Mouse (Mus musculus): Measurements from ENCODE around the gene Gabrg3.

Gabrg3 gene

DNA sequence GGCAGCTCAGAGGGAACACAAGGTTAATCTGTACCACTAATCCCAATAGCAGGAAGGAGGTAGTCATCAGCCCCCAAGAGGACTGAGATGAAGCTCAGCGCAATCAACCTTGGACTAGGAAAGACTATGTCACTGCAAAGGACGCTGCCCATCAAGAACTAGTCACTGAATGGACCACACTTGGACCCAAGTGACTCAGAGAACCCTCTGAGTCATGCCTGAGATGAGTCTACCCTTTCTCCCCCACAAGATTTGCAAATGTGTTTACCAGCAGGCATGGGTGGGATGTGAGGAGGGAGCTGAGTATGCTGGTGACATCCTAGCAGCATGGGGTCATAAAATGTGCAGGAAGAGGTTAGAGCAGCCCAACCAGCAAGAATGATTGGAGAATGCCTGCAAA, 254.5 kb downstream of the Gabrg3 start:
- ChIA-PET POLR2A (no interaction called here), CTCF (interaction anchor here in 1 of 4 experiments (0.6 to 0.7 kb wide), 3 partner anchors 13 to 699 kb away, joined by 3 read pairs; no protein-coding TSS in a partner anchor)

GRCm38 (mm10) chr7:57100065-57100464, 286.9 kb downstream of the Gabrg3 start:
- POLR2A ChIA-PET = no interaction called here
- CTCF ChIA-PET = no interaction called here

DNA sequence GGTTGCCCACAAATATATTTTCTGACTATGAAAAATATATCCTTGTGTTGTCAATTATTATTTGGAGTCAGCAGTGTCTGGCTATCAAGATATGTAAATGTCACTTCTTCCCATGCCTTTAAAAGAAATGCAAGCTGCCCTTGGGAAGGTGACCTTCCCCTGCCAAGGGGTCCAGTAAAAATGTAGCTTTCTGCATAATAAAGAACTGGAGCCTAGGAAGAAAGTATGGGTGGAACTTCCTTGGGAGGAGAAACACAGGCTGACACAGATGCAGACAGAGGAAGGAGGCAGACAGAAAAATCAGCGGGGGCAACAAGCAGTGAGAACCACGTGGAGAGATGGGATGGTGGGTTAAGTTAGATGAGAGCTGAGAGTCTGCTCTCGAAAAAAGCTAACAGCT, 304.9 kb downstream of the Gabrg3 start:
- ChIA-PET CTCF (no interaction called here), POLR2A (no interaction called here)

- POLR2A ChIA-PET = no interaction called here
These were observed 315.4 kb downstream of the Gabrg3 start for GRCm38 (mm10) chr7:57071435-57072160.

DNA sequence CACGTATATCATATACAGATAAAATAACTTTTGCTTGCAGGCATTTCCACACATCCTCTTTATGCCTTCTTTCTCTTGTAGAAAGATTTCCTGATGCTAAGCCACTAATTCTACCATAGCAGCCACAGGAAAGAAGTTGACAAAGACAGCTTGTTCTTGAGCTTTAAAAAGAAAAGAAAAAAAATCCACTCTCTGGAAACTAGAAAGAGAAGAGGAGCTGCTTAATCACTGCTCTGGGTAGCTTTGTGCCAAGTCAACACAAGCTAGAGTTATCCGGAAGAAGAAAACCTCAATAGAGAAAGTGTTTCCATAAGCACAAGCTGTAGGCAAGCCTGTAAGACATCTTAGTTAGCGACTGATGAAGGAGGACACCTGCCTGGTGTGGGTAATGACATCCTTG, 321.6 kb downstream of the Gabrg3 start:
- ChIA-PET POLR2A (no interaction called here), CTCF (interaction anchor here in 1 of 4 experiments (0.6 kb wide), 1 partner anchor 27 kb away, joined by 6 read pairs; no protein-coding TSS in a partner anchor)

More at GRCm38 (mm10) chr7:57071435-57072160, 315.4 kb downstream of the Gabrg3 start:
- CTCF ChIA-PET = interaction anchor here in 1 of 4 experiments (0.7 kb wide), 1 partner anchor 9 kb away, joined by 5 read pairs; no protein-coding TSS in a partner anchor

GRCm38 (mm10) chr7:57050906-57051635, 335.9 kb downstream of the Gabrg3 start:
- ChIA-PET POLR2A (no interaction called here), CTCF (interaction anchor here in 1 of 4 experiments (0.7 kb wide), 1 partner anchor 238 kb away, joined by 3 read pairs; no protein-coding TSS in a partner anchor)

DNA sequence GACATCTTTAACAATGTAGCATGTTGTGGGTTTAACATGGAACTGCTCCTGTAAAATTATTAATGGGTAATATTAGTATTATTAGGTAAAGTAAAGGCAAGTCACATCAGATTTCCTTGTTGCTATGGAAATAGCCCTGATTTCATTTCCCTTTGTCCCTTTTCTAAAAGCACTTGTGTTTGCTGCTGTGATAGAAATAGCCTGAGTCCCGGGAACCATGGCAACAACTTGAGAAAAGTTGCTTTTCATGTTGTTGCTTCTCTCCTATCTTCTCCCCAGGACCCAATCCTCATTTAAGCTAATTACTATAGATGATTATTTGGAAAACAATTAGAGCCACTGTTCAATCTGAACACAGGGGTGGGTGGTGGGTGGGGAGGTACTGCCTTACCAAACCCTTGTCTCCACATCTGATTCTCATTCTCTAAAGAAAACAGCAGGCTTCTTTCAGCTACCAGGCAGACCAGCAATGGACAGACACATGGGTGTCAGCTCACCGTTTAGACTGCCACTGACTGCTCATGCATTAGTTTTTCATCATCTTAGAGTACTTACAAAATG, 349.0 kb downstream of the Gabrg3 start:
- POLR2A ChIA-PET = no interaction called here

GRCm38 (mm10) chr7:57000585-57001261, 386.3 kb downstream of the Gabrg3 start:
- ChIA-PET CTCF (no interaction called here), POLR2A (no interaction called here)

More for the DNA sequence above, 349.0 kb downstream of the Gabrg3 start:
- CTCF ChIA-PET = interaction anchor here in 1 of 4 experiments (0.6 kb wide), 1 partner anchor 25 kb away, joined by 4 read pairs; no protein-coding TSS in a partner anchor

GRCm38 (mm10) chr7:56997713-56998624, 389.0 kb downstream of the Gabrg3 start:
- CTCF ChIA-PET = interaction anchor here in 2 of 4 experiments (0.5 to 1.2 kb wide), 2 partner anchors 127 to 386 kb away, joined by 4 read pairs; no protein-coding TSS in a partner anchor
- POLR2A ChIA-PET = no interaction called here

GRCm38 (mm10) chr7:56946398-56946797, 440.6 kb downstream of the Gabrg3 start:
- CTCF ChIA-PET = interaction anchor here (0.6 to 1.1 kb wide), 8 partner anchors 8 to 1435 kb away, joined by 3 to 6 read pairs (median 3); no protein-coding TSS in a partner anchor
- POLR2A ChIA-PET = interaction anchor here in 1 of 4 experiments (0.5 kb wide), 1 partner anchor 39 kb away, joined by 9 read pairs; no protein-coding TSS in a partner anchor

GRCm38 (mm10) chr7:56941606-56942005, 445.4 kb downstream of the Gabrg3 start:
- CTCF ChIA-PET = interaction anchor here in 3 of 4 experiments (0.5 to 0.6 kb wide), 4 partner anchors 45 to 476 kb away, joined by 3 to 4 read pairs (median 3); no protein-coding TSS in a partner anchor
- POLR2A ChIA-PET = no interaction called here

DNA sequence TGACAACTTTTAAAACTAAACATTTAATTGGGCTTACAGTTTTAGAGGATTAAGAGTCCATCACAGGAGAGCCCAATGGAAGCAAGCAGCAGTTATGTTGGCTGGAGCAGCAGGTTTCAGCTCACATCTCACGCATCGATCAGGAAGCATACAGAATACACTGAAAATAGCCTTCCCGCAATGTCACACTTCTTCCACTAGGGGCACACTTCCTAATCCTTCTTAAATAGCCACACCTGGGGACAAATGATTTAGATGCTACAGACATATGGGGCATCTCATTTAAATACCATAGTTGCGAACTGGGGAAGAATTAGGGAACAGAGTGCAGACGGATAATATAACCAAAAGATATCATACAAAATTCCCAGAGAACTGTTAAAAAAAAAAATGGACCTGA, 449.0 kb downstream of the Gabrg3 start:
- ChIA-PET CTCF (interaction anchor here in 1 of 4 experiments (1.0 kb wide), 1 partner anchor 8 kb away, joined by 3 read pairs; no protein-coding TSS in a partner anchor), POLR2A (interaction anchor here in 1 of 4 experiments (0.5 to 0.6 kb wide), 2 partner anchors 360 to 531 kb away, joined by 3 to 5 read pairs; no protein-coding TSS in a partner anchor)

DNA sequence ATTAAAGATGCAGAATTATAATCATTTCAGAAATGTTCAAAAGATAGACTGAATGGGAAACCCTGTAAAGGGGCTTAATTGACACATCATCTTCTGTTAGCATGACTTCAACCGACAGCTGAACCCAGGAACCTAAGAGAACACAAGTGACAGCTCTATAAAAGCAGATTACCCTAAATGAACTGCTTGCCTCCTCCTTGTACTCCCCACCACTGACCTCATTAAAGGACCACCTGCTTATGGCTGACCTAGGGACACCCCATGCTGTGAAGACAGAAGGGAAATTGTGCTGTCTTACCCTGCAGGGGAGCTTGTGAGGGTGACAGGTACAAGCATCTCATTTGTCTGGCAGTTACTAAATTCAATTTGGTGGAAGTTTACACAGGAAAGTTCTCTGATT, 467.5 kb downstream of the Gabrg3 start:
- POLR2A ChIA-PET = no interaction called here
- CTCF ChIA-PET = no interaction called here

DNA sequence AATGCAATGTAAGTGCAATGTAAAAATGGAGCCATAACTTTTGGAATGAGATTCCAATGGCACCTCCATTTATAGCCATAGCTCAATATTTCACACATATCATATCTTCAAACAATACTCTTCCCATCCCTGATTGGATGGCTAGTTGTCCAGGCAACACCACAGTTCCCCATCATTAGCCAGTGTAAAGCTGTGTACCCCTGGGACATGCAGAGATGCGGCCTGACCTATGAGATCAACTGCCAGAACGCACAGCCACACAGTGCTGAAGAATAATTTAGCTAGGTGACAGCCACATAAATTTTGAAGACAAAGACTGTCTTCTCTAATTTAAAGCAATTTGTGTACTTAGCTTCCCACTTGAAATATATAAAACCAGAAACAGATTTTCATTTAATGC, 472.1 kb downstream of the Gabrg3 start:
- CTCF ChIA-PET = no interaction called here
- POLR2A ChIA-PET = no interaction called here

- ChIA-PET CTCF (interaction anchor here in 1 of 4 experiments (0.7 kb wide), 1 partner anchor 1729 kb away, joined by 3 read pairs; no protein-coding TSS in a partner anchor), POLR2A (no interaction called here)
These were observed 487.2 kb downstream of the Gabrg3 start for GRCm38 (mm10) chr7:56899762-56900161.

GRCm38 (mm10) chr7:56867314-56868075, 519.5 kb downstream of the Gabrg3 start:
- ChIA-PET POLR2A (interaction anchor here in 1 of 4 experiments (0.7 kb wide), 1 partner anchor 1073 kb away, joined by 5 read pairs; no protein-coding TSS in a partner anchor), CTCF (no interaction called here)

DNA sequence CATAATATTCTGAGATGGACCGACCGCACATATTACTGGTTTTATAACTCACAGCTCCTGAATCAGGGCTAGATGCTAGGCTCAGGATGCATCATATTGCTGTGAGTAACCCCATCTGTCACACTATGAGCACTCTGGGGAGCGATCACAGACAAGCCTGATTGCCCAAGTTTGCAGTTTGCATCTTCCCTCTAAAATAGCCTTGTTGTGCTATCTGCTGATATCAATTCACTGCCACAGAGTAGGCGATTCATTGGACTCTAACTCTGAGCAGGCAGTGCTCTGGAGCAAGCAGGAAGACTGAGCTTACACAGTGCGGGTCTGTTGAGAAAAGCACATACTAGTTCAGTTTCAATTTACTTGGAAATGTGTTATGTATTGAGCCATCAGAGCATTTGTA, 543.4 kb downstream of the Gabrg3 start:
- ChIA-PET POLR2A (no interaction called here), CTCF (no interaction called here)
